Mouse (Mus musculus) heart, postnatal 25 days (tissue): ENCODE data around the gene Eif4h. TPM values are rescaled to one million over a fixed set of nuclear protein-coding genes. Genes with fewer than 3 reads are reported as not detected.
A peak's percentile ranks its signal among the peaks of the same experiment; 100 is the strongest.

Experiments
- DNase-seq: peaks from one replicate; pipeline ENCODE4 v3.0.0; 2022; ENCODE audit warnings: low spot score
- intact Hi-C: fragments of 180-260 bp; cut with DNase I; formaldehyde crosslinking; loops from one replicate; pipeline ENCODE4 v1.15.1; 2025
- total RNA-seq, 2 experiments: library from RNA; stranded (reverse); gene quantifications; 2 replicates each; pipeline ENCODE4 v1.2.3; 2021

Eif4h gene
- 100 to 1,000 TPM; 135 to 146 TPM for total RNA-seq

DNA sequence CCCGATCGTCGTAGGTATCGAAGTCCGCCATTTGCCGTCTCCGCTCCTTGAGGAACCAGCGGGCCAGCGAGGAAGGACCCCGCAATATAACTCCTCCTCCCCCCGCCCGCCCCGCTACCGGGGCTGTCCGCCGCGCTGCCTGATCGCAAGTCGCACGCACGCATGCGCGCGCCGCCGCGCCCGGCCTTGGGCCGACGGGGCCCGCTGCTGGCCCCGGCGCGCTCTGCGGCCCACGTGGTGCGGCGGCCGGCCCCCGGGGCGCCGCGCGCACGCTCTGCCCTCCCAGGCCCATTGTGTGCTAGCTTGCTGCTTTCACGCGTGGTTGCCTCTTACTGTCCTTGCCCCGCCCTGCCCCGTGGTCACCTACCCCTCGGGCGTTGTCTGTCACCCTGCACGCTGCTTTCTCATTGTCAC is at the start of gene Eif4h:
Gene Eif4h (minus strand): TSS at position 222 of the 414 bp plus-strand sequence.
- intact Hi-C loops = no loop called here

DNA sequence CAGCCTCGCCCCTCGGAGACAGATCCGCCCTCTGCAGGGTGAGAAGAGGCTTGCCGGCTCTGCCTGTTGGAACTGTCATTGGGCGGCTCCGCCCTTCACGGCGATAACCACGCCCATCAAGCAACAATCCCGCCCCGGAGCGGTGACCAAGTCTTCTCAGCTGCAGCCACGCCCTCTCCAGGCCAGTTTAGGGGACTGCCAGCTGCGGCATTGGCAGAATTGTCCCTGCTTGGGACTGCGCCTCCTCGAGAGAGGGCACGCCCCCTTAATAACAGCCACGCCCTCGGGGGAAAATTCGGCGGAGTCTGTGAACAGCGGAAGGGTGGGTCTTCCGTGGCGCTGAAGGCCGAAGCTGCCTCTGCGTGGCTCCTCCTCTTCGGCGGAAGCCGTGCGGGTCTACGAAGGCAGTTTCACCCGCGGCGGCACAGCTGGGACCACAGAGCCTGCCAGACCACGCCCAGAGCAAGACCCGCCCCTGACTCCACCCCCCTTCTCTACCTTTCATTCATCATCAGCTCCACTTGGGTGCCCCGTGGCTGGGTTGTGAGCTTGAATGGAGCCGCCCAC is 49.5 kb upstream of the Eif4h start:
- intact Hi-C loops = loop anchor here (5.0 kb wide), 1 partner anchor 46 kb away; no protein-coding TSS in a partner anchor
- DNase-seq = peak; percentile 100

More for the DNA sequence above, at the start of gene Eif4h:
- DNase-seq = peak; percentile 95

GRCm38 (mm10) chr5:134688086-134688717 is 48.9 kb upstream of the Eif4h start, which contains the start of gene Limk1:
Gene Limk1 (minus strand): TSS chr5:134688598.
- intact Hi-C loops = loop anchor here (5.0 kb wide), 1 partner anchor 46 kb away; no protein-coding TSS in a partner anchor
- peak; percentile 19 for DNase-seq

DNA sequence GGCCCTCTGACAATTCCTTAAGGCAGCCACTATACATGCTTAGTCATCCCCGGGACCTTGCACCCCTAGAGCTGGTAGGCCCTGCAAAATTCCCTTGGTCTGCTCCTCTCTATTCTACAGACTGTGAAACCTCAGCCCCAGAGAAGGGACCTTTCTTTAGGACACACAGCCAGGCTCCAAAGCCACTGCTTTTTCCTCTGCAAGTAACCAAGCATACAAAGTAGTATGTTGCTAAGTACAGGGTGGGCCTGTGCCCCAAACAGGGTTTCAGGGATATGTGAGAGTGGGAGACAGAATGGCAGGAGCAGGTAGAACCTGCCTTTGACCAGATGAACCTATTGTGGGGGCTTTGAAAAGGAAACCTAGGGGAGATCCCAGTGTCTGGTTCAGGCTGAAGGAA is 47.9 kb upstream of the Eif4h start:
- no peak for DNase-seq
- intact Hi-C loops = loop anchor here (5.0 kb wide), 1 partner anchor 45 kb away; no protein-coding TSS in a partner anchor

DNA sequence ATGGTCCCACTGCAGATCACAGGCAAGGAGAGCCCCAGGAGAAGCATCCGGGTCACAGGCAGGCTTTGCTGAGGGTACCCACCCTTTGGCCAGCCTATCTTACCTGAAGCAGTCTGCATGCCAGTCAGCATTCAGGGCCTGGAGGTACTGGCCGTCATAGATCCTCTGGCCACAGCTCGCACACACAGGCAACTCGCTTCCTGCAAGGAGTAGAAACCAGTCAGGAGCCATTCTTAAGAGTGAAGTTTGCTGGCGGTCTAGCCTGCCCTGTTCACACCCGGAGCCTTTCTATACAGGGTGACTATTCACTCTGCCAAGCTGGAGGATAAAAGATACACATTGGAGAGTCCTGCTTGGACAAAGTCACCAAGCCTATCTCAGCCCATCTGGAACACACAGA is 47.3 kb upstream of the Eif4h start:
- DNase-seq = no peak
- intact Hi-C loops = loop anchor here (5.0 kb wide), 1 partner anchor 44 kb away; no protein-coding TSS in a partner anchor

- intact Hi-C loops = no loop called here
Observed at GRCm38 (mm10) chr5:134684398-134684797, 45.1 kb upstream of the Eif4h start.

GRCm38 (mm10) chr5:134683813-134684212 is 44.5 kb upstream of the Eif4h start:
- intact Hi-C loops = no loop called here

More at GRCm38 (mm10) chr5:134684398-134684797, 45.1 kb upstream of the Eif4h start:
- no peak for DNase-seq

DNA sequence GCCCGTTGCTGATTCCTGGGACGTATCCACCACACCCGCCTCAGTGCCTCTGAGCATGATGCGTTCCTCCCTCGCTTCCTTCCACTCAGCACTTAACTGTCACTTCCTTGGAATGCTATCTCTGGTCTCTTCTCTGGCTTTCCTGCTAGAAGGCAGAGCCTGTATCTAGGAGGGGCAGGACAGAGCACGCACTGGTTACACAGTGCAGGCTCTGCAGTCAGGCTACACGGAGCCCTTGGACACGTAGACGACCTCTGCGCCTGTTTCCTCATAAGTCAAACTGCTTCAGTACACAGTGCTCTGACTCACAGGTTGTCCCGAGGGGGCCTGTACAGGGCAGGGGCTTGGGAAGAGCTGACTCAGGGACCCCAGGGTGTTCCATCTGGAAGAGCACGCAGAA is 40.9 kb upstream of the Eif4h start:
- intact Hi-C loops = no loop called here
- no peak for DNase-seq

More at GRCm38 (mm10) chr5:134683813-134684212, 44.5 kb upstream of the Eif4h start:
- no peak for DNase-seq

DNA sequence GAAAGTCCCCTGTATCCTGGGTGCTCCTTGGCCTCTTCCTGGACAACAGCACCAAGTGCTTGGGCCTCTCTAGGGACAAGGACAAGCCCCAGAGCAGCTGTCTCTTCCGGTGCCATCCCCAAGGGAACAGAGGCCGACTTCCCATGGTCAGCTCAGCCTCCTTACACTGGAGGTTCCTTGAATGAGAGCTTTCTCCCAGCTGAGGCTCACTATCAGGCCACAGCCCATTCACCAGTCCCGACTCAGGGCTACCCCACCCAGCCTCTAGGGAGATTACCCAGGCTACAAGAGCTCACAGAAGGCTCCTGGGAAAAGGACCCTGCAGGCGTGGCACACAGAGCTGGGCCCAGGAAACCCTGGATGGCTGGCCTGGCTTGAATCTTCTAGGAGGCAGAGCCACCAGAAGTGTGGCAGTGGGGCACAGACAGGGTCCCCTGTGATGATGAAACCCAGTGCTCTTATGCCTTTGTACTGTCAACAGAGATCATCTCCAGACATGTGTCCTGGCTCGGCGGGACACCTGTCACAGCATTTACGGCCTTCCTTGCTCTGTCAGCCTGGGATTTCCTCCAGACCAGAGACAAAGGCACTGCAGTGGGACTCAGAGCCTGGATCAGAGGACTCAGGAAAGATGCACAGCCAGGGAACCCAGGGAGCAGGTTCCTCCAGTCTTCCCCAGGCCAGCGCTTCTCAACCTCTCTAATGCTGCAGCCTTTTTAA is 39.7 kb upstream of the Eif4h start:
- peak; percentile 28 for DNase-seq

GRCm38 (mm10) chr5:134678031-134678430 is 38.7 kb upstream of the Eif4h start:
- peak; percentile 41 for DNase-seq
- intact Hi-C loops = no loop called here

More for the DNA sequence above, 39.7 kb upstream of the Eif4h start:
- intact Hi-C loops = no loop called here

GRCm38 (mm10) chr5:134677491-134677890 is 38.2 kb upstream of the Eif4h start:
- no peak for DNase-seq
- intact Hi-C loops = no loop called here

DNA sequence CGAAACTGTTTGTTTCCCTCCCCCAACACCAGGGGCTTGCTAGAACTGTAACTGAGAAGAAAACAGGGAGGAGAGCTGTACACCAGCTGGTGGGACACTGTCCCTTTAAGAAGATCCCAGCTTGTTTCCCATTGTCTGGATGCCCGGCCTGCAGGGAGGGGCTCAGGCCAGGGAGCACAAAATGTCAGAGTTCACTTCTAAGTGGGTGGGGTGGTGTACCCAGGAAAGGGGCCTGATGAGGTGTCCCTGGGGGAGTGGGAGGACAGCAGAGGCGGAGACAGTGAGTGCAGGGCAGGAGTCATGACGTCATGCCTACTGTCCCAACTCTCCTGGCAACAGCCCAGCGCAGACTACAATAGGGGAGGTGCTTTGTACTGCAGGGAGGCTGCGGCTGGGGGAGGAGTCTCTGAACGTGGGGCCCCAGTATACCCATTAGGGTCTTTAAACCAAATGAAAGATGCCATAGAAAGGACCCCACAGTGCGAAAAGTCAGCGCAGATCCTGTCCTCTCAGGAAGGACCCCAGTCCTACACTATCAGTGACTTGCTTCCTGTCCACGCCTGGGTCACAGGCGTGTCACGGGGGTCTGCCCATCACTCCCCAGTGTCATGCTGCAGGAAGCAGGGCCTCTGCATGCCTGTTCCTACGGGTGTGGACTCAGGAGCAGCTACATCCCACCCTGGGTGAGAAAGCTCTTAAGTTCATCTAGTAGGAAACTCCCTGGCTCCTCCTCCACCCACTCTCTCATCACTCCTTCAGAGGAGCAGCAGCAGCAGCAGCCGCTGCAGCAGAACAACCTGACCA is 36.9 kb upstream of the Eif4h start:
- DNase-seq = peak; percentile 85

DNA sequence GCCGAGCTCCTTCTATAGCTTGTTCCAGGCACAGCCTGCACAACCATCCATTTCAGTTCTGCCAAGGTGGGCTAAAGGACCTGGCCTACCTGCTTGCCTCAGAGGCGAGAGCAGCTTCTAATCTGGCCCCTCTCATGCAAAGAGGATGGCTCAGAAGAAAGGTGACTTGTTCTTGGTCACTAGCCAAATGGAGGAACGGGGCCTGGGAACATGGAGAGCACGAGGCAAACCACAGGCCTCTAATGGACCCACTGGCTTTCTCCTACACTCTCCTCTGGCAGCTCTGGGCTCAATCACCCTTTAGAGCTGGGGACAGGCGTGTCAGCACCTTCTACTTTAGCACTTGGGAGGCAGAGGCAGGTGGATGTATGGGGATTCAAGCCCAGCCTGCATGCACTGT is 35.7 kb upstream of the Eif4h start:
- intact Hi-C loops = no loop called here
- DNase-seq = no peak

More for the DNA sequence above, 36.9 kb upstream of the Eif4h start:
- intact Hi-C loops = no loop called here

DNA sequence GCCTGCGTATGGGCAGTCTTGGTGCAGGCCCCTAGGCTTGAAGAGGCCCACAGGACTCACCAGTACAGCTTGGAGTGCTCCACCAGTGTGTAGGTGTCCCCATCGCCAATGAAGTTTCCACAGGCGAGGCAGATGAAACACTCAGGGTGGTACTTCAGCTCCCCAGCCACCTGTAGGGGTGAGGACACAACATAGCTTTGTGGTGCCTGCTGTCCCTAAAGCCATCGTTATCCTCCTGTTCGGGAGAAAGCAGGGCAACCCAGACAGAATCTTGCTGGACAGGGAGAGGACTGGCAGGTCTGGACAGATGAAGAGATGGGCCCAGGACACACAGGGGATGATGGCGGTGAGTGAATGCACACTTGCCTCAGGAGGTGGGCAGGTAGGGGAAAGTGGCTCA is 33.3 kb upstream of the Eif4h start:
- intact Hi-C loops = no loop called here
- no peak for DNase-seq

- intact Hi-C loops = no loop called here
Observed at GRCm38 (mm10) chr5:134672198-134672516, 32.9 kb upstream of the Eif4h start.

DNA sequence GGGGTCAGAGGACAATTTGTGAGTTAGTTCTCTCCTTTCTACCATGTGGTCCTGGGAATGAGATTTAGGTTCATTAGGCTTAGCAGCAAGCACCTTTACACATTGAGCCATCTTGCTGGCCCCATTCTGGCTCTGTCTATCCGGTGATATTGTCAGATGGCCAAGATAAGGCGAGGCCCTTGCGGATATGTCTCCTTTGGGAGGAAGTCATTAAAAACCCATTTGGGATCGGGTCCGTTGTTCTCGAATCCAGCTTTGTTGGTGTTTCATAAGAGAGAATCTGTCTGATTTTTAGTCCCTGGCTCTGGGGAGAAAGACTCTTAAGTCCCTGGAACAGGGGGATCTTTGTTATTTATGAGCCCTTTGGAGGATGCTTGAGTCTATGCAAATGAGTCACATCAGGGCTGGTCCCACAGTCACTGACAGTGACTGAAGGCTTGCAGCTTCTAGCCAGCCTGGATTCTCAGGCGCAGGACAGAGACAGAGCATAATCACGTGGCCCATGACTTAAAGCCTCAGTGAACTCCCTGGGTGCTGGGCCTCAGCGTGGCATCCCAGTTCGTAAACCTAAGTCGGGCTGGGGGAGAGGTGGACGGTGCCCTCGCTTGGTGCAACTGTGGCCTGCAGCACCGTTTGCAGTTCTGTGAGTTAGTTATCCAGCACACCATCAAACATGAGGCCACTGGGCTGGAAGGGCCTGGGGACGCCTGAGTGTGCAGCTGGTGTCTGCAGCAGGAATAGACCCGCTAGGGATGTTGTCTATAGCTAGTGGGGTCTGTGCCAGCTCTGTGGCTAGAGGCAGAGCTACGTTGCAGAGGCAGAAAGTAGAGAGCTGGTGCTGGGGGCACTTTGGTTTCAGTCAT is 32.3 kb upstream of the Eif4h start:
- no peak for DNase-seq
- intact Hi-C loops = no loop called here

More at GRCm38 (mm10) chr5:134672198-134672516, 32.9 kb upstream of the Eif4h start:
- no peak for DNase-seq

GRCm38 (mm10) chr5:134669001-134669708 is 29.9 kb upstream of the Eif4h start:
- no peak for DNase-seq
- intact Hi-C loops = loop anchor here (2.0 kb wide), 1 partner anchor 36 kb away; no protein-coding TSS in a partner anchor

- no peak for DNase-seq
- intact Hi-C loops = loop anchor here (2.0 kb wide), 1 partner anchor 36 kb away; no protein-coding TSS in a partner anchor
Observed at GRCm38 (mm10) chr5:134668495-134668894, 29.2 kb upstream of the Eif4h start.
